ENCODE assay signal across 13 mouse cellular contexts in genomic region chr6:113017500-113018047, GRCm38 (mm10). TPM values are rescaled to one million over a fixed set of nuclear protein-coding genes. Genes with fewer than 3 reads are reported as not detected.
DNase-seq lines count a peak whose midpoint lies in the region; ATAC-seq and TF ChIP-seq lines count a peak whose summit lies in the region.
"Had no signal": no experiment of that assay in that cellular context is flagged by ENCODE, and none has a peak within 500 bp of the region (broad histone marks: within the 10 kb centered on the region; RNA-seq: fewer than 3 reads in every experiment).

No protein-coding gene starts in this region.

- no peak for TF ChIP-seq POLR2A in bone marrow macrophage, adult 2 months (IDR thresholded peaks at IDR 0.05; ENCODE audit: borderline replicate concordance, low read depth, low read length)

- ATAC-seq in hindbrain, embryonic 13.5 days (ENCODE audit: low FRiP score) = no peak
- ATAC-seq in hindbrain, embryonic 11.5 days (ENCODE audit: low FRiP score) = no peak
- peak; percentile 82 for ATAC-seq in granulocyte monocyte progenitor cell, adult 5-6 weeks (replicated peaks; ENCODE audit: poor library complexity, severe bottlenecking)
- ATAC-seq in limb, embryonic 13.5 days (ENCODE audit: low FRiP score, low read depth) = no peak
- ATAC-seq in CD4-positive, CD25-positive, alpha-beta regulatory T cell, adult 4 months = no peak

- H3K9ac ChIP-seq in hindbrain, embryonic 13.5 days = no peak overlapping the region
- no peak overlapping the region for H3K9ac ChIP-seq in hindbrain, embryonic 11.5 days (ENCODE audit: low read depth, low read length)
- no peak overlapping the region for H3K9ac ChIP-seq in limb, embryonic 13.5 days
- H3K9ac ChIP-seq: heart, embryonic 12.5 days had no signal

- no peaks in the 10 kb centered on the region for H3K27me3 ChIP-seq in hindbrain, embryonic 13.5 days
- no peaks in the 10 kb centered on the region for H3K27me3 ChIP-seq in hindbrain, embryonic 11.5 days (ENCODE audit: control insufficient read depth, insufficient read depth, low read length)
- no peaks in the 10 kb centered on the region for H3K27me3 ChIP-seq in limb, embryonic 13.5 days
- H3K27me3 ChIP-seq: heart, embryonic 12.5 days had no signal

- no peaks in the 10 kb centered on the region for H3K36me3 ChIP-seq in hindbrain, embryonic 13.5 days
- H3K36me3 ChIP-seq in hindbrain, embryonic 11.5 days (ENCODE audit: control insufficient read depth, insufficient read depth, low read length) = no peaks in the 10 kb centered on the region
- H3K36me3 ChIP-seq in limb, embryonic 13.5 days = no peaks in the 10 kb centered on the region
- H3K36me3 ChIP-seq: heart, embryonic 12.5 days had no signal

- peak overlapping the region; percentile 44 for H3K27ac ChIP-seq in hindbrain, embryonic 13.5 days
- H3K27ac ChIP-seq in hindbrain, embryonic 11.5 days (ENCODE audit: low read depth, low read length) = no peak overlapping the region
- no peak overlapping the region for H3K27ac ChIP-seq in bone marrow macrophage, adult 2 months (ENCODE audit: insufficient read depth, low read depth, low read length)
- 0 out of 2 replicates have a peak overlapping the region, but pooled peaks have one; percentile 44 for H3K27ac ChIP-seq in limb, embryonic 13.5 days

- WGBS in hindbrain, embryonic 13.5 days = 49% methylated on average over 12 of the region's 12 CpGs
- 58% methylated on average over 12 of the region's 12 CpGs for WGBS in hindbrain, embryonic 11.5 days
- 32% methylated on average over 12 of the region's 12 CpGs for WGBS in limb, embryonic 13.5 days

- no peak overlapping the region for H3K4me2 ChIP-seq in hindbrain, embryonic 13.5 days
- no peak overlapping the region for H3K4me2 ChIP-seq in hindbrain, embryonic 11.5 days (replicated peaks; ENCODE audit: low read depth, low read length)
- peak overlapping the region; percentile 34 for H3K4me2 ChIP-seq in limb, embryonic 13.5 days (replicated peaks)
- H3K4me2 ChIP-seq: heart, embryonic 12.5 days had no signal

- H3K9me3 ChIP-seq in hindbrain, embryonic 13.5 days = no peaks in the 10 kb centered on the region
- H3K9me3 ChIP-seq in hindbrain, embryonic 11.5 days (ENCODE audit: control insufficient read depth, low read length) = no peaks in the 10 kb centered on the region; the same call in 1 of the 2 replicates
- no peaks in the 10 kb centered on the region for H3K9me3 ChIP-seq in limb, embryonic 13.5 days
- H3K9me3 ChIP-seq: heart, embryonic 12.5 days had no signal

- no peak overlapping the region for H3K4me3 ChIP-seq in hindbrain, embryonic 13.5 days
- H3K4me3 ChIP-seq in hindbrain, embryonic 11.5 days (ENCODE audit: low read depth, low read length) = no peak overlapping the region
- peak overlapping the region; percentile 44 for H3K4me3 ChIP-seq in bone marrow macrophage, adult 2 months (ENCODE audit: insufficient read depth, low read length)
- no peak overlapping the region for H3K4me3 ChIP-seq in limb, embryonic 13.5 days
- H3K4me3 ChIP-seq: heart, embryonic 12.5 days had no signal

- DNase-seq in hindbrain, embryonic 11.5 days (ENCODE audit: low spot score) = no peak
- no peak for DNase-seq in retina, embryonic 14.5 days (ENCODE audit: low spot score)
- DNase-seq: adrenal gland, postnatal 36 days; cerebellum, adult 9-11 months; lung, postnatal 10 days; retina, postnatal 1 day; thymus, postnatal 25 days had no signal

- peaks cover 30% of the 10 kb centered on the region for H3K4me1 ChIP-seq in hindbrain, embryonic 13.5 days (replicated peaks)
- peaks cover 7% of the 10 kb centered on the region; the same call in 1 of the 2 replicates for H3K4me1 ChIP-seq in hindbrain, embryonic 11.5 days (replicated peaks; ENCODE audit: control insufficient read depth, insufficient read depth, low read length)
- peaks cover 9% of the 10 kb centered on the region for H3K4me1 ChIP-seq in bone marrow macrophage, adult 2 months (ENCODE audit: control insufficient read depth, insufficient read depth, low read length)
- peaks cover 32% of the 10 kb centered on the region for H3K4me1 ChIP-seq in limb, embryonic 13.5 days

- no peak for TF ChIP-seq CTCF in bone marrow macrophage, adult 2 months (IDR thresholded peaks at IDR 0.05; ENCODE audit: low read depth, low read length)

RNA-seq across cellular contexts. Expression of gene Thumpd3, which starts 28.5 kb away (rescaled TPM):
- 56.4 and 58.8 TPM in 2 replicates for polyA plus RNA-seq in hindbrain, embryonic 13.5 days (2015; fragmentation: Nextera tagmentation; extraction: Ambion mirVana)
- polyA plus RNA-seq in hindbrain, embryonic 11.5 days (2014; fragmentation: Nextera tagmentation; extraction: Ambion mirVana) = 57.4 and 58.0 TPM in 2 replicates
- 28.4 and 29.5 TPM in 2 replicates for polyA plus RNA-seq in bone marrow macrophage, adult 2 months (2012; ENCODE audit: insufficient read depth, insufficient read length, missing spikeins)
- total RNA-seq in granulocyte monocyte progenitor cell, adult 5-6 weeks (2014; fragmentation: Nextera tagmentation) = 52.4 and 77.4 TPM in 2 replicates
- total RNA-seq in granulocyte monocyte progenitor cell, adult 5-6 weeks (2017) = 51.5 and 73.9 TPM in 2 replicates
- 42.3 and 44.1 TPM in 2 replicates for polyA plus RNA-seq in limb, embryonic 13.5 days (2015; fragmentation: Nextera tagmentation; extraction: Ambion mirVana)
- polyA plus RNA-seq in CD4-positive, CD25-positive, alpha-beta regulatory T cell, adult 4 months (2017; shearing (Covaris generic)) = 100 to 1,000 TPM in 1 of 2 experiments, 10 to 100 TPM in 1; 76.7 to 104 TPM

RNA-seq across cellular contexts. Expression of gene Setd5, which starts 59.6 kb away (rescaled TPM):
- 51.2 and 54.7 TPM in 2 replicates for polyA plus RNA-seq in hindbrain, embryonic 13.5 days (2015; fragmentation: Nextera tagmentation; extraction: Ambion mirVana)
- 74.7 and 91.1 TPM in 2 replicates for polyA plus RNA-seq in hindbrain, embryonic 11.5 days (2014; fragmentation: Nextera tagmentation; extraction: Ambion mirVana)
- 60.6 and 63.7 TPM in 2 replicates for polyA plus RNA-seq in bone marrow macrophage, adult 2 months (2012; ENCODE audit: insufficient read depth, insufficient read length, missing spikeins)
- 114 and 124 TPM in 2 replicates for total RNA-seq in granulocyte monocyte progenitor cell, adult 5-6 weeks (2014; fragmentation: Nextera tagmentation)
- total RNA-seq in granulocyte monocyte progenitor cell, adult 5-6 weeks (2017) = 64.8 and 64.9 TPM in 2 replicates
- polyA plus RNA-seq in limb, embryonic 13.5 days (2015; fragmentation: Nextera tagmentation; extraction: Ambion mirVana) = 96.5 and 99.4 TPM in 2 replicates
- polyA plus RNA-seq in CD4-positive, CD25-positive, alpha-beta regulatory T cell, adult 4 months (2017; shearing (Covaris generic)) = 10 to 100 TPM; 31.9 to 37.2 TPM

Comparison
In these comparisons a context has a peak if more than half of its experiments do, and no peak if none do; other contexts are left out.
1. H3K27ac ChIP-seq: peak in hindbrain, embryonic 13.5 days (single experiment) and limb, embryonic 13.5 days (single experiment); none in hindbrain, embryonic 11.5 days (single experiment) and bone marrow macrophage, adult 2 months (single experiment).